Mouse (Mus musculus) midbrain, embryonic 11.5 days (tissue): ENCODE measurements around the gene Zfp93. TPM values are rescaled to one million over a fixed set of nuclear protein-coding genes. Genes with fewer than 3 reads are reported as not detected.

Experiments used
- ATAC-seq: fragments of 200-750 bp; cut with Nextera tagmentation; 2 replicates; pipeline ENCODE4 v1.8.0; 2017; ENCODE audit warnings: moderate TSS enrichment, moderate library complexity; ENCODE audit not compliant: low FRiP score
- DNase-seq: peaks from one replicate; pipeline ENCODE4 v3.0.0; 2015; ENCODE audit warnings: low spot score; ENCODE audit errors: missing footprints
- H3K27ac ChIP-seq: fragments of 300-500 bp; sonication (generic); 2 replicates; pipeline ENCODE4 v1.5.1; 2014; ENCODE audit warnings: low read depth, low read length
- H3K27me3 ChIP-seq: fragments of 300-500 bp; sonication (generic); 2 replicates; pipeline ENCODE4 v1.6.1; 2014; ENCODE audit warnings: mild to moderate bottlenecking, low read length, moderate library complexity, mixed read lengths; ENCODE audit not compliant: control insufficient read depth, insufficient read depth
- H3K36me3 ChIP-seq: fragments of 300-500 bp; sonication (generic); 2 replicates; pipeline ENCODE4 v1.6.1; 2014; ENCODE audit warnings: mild to moderate bottlenecking, low read length, moderate library complexity, mixed read lengths; ENCODE audit not compliant: control insufficient read depth, insufficient read depth
- H3K4me1 ChIP-seq: fragments of 300-500 bp; sonication (generic); 2 replicates; pipeline ENCODE4 v1.6.1; 2014; ENCODE audit warnings: low read length; ENCODE audit not compliant: control insufficient read depth, insufficient read depth
- H3K4me2 ChIP-seq: fragments of 300-500 bp; sonication (generic); 2 replicates; pipeline ENCODE4 v1.6.1; 2014; ENCODE audit warnings: mild to moderate bottlenecking, moderate library complexity
- H3K4me3 ChIP-seq: fragments of 300-500 bp; sonication (generic); 2 replicates; pipeline ENCODE4 v1.5.1; 2014; ENCODE audit warnings: low read depth, low read length
- H3K9ac ChIP-seq: fragments of 300-500 bp; sonication (generic); 2 replicates; pipeline ENCODE4 v1.6.1; 2014; ENCODE audit warnings: low read length
- H3K9me3 ChIP-seq: fragments of 300-500 bp; sonication (generic); 2 replicates; pipeline ENCODE4 v1.6.1; 2016; ENCODE audit warnings: low read length; ENCODE audit not compliant: control insufficient read depth
- WGBS: fragments of 180-500 bp; shearing (Covaris S2); extraction: QIAGEN DNeasy Blood & Tissue Kit; methylation state at CpG from one replicate; pipeline ENCODE4 v1.1.7; 2014; 5-methylcytosine and 5-hydroxymethylcytosine counted together
- polyA plus RNA-seq: library from polyadenylated mRNA; unstranded; fragments of >200 nt; fragmentation: Nextera tagmentation; extraction: Ambion mirVana; gene quantifications from 2 replicates; pipeline ENCODE4 v1.2.1, GENCODE M21; 2014

Gene Zfp93
- polyA plus RNA-seq, 1 experiment from 2014 or later: 8.8 TPM

DNA sequence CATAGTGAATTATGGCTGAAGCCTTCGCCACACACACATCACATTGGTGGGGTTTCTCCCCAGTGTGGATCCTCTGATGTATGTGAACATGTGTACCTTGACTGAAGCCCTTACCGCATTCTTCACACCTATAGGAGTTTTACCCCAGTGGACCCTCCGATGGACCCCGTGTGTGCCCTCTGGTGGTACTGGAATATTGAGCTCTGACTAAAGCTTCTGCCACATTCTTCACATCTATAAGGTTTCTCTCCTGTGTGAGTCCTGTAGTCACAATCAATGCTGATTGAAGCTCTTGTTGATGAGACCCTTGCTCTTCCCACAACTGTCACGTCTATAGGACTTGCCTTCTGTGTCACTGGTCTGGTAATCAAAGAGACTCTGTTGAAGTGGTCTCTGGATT is 17.4 kb downstream of the Zfp93 start:
- DNase-seq: peak; percentile 74
- Histone ChIP-seq H3K4me2 (no peak overlapping the region), H3K4me1 (no peaks in the 10 kb centered on the region), H3K9me3 (no peaks in the 10 kb centered on the region), H3K27ac (no peak overlapping the region), H3K4me3 (no peak overlapping the region), H3K27me3 (no peaks in the 10 kb centered on the region), H3K36me3 (peaks cover 23% of the 10 kb centered on the region), H3K9ac (no peak overlapping the region)
- 87% methylated on average over 5 of the region's 5 CpGs for WGBS
- no peak for ATAC-seq

DNA sequence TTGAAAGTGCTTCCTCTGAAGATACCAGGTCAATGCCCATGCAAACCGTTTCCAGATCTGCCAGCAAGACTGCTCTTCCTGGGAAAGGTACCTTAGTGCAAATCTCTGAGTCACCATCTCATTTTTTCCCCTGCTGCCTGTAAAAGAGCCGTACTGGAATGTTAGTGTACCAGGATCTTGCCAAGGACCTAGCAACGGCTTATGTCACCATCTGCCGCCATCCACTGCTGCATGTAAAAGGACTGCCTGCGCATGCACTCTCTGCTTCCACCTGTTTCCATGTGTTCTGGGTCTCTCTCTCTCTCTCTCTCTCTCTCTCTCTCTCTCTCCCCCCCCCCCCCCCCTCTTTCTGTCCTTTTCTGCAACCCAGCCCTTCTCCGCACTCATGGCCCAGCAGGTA is 18.3 kb downstream of the Zfp93 start:
- no peaks in the 10 kb centered on the region for H3K27me3 ChIP-seq
- H3K9ac ChIP-seq: no peak overlapping the region
- peaks cover 23% of the 10 kb centered on the region for H3K36me3 ChIP-seq
- no peak overlapping the region for H3K27ac ChIP-seq
- no peak overlapping the region for H3K4me2 ChIP-seq
- ATAC-seq: no peak
- H3K4me3 ChIP-seq: no peak overlapping the region
- whole genome bisulfite sequencing: 94% methylated on average over 6 of the region's 6 CpGs
- H3K4me1 ChIP-seq: no peaks in the 10 kb centered on the region
- H3K9me3 ChIP-seq: no peaks in the 10 kb centered on the region
- DNase-seq: no peak

DNA sequence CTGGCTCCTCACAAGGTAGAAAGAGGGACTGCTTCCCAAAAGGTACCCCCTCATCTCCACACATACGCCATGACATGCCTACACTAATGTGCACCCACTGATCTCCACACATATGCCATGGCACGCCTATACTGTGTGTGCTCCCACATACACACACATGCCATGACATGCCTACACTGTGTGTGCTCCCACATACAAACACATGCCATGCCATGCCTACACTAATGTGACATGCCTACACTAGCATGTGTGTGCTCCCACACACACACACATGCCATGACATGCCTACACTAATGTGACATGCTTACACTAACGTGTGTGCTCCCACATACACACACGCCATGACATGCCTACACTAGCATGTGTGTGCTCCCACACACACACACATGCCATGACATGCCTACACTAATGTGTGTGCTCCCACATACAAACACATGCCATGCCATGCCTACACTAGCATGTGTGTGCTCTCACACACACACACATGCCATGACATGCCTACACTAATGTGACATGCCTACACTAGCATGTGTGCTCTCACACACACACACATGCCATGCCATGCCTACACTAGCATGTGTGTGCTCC is 20.0 kb downstream of the Zfp93 start:
- Histone ChIP-seq H3K27me3 (no peaks in the 10 kb centered on the region), H3K4me2 (no peak overlapping the region), H3K9me3 (no peaks in the 10 kb centered on the region), H3K36me3 (peaks cover 29% of the 10 kb centered on the region), H3K9ac (no peak overlapping the region), H3K4me1 (no peaks in the 10 kb centered on the region), H3K27ac (no peak overlapping the region), H3K4me3 (no peak overlapping the region)
- DNase-seq: peak; percentile 44
- 95% methylated on average over 4 of the region's 4 CpGs for WGBS
- ATAC-seq: no peak

DNA sequence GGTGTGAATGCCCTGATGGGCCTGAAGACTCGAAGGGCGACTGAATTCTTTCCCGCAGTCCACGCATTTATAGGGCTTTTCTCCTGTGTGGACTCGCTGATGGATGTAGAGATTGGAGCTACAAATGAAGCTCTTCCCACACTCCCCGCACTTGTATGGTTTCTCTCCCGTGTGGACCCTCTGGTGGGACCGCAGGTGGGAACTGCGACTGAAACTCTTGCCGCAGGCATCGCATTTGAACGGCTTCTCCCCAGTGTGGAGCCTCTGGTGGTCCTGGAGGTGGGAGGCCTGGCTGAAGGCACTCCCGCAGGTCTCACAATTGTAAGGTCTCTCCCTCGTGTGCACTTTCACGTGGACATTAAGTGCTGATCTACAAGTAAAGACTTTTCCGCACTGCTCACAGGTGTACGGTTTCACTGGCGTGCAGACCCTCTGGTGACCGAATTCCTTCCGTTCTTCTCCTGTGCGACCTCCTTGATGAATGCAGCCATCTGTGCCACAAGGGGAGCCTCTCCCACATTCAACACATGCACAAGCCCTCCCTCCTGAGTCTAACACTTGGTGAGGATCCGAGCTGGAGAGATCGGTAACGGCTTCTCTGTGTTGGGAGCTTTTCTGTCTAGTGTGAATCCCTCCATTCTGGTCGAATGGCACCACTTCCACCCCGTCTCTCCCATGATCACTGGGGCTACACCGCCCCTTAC is 21.3 kb downstream of the Zfp93 start:
- Histone ChIP-seq H3K4me3 (no peak overlapping the region), H3K36me3 (peaks cover 37% of the 10 kb centered on the region), H3K27me3 (no peaks in the 10 kb centered on the region), H3K9ac (no peak overlapping the region), H3K9me3 (no peaks in the 10 kb centered on the region), H3K4me2 (no peak overlapping the region), H3K4me1 (no peaks in the 10 kb centered on the region), H3K27ac (no peak overlapping the region)
- no peak for ATAC-seq
- DNase-seq: peak; percentile 54
- 91% methylated on average over 27 of the region's 27 CpGs for WGBS

DNA sequence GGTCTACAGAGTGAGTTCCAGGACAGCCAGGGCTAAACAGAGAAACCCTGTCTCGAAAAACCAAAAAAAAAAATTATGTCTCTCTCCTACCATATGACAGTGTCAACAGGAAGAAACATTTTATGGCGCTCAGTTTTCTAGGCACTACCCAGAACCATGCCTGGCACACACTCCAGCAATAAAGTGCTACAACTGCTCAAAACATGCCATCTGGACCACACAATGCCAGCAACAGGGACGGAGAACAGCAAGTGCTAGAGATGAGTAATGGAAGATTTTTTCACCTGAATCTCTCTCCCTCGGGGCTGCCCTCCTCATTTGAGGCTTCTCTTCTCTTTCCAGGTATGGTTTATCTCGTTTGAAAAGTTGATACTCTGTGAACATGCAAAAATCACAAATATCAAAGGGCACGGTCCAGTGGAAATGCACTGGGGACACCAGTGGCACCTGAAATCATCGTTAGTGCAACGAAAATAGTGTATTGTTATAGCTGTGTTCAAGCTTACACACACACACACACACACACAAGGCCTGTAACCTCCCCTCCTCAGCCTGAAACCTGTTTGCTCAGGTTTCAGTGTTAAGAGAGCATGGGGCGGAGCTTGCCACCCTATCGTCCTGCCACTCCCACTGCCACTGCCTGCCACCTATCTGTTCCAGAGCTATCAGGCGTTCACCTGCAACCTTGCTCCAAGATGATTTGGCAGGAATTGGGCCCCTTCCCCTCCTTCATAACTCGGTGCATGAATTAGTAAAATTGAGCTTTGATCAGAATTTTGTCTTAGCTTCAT is 23.0 kb downstream of the Zfp93 start:
- no peak for ATAC-seq
- Histone ChIP-seq H3K4me2 (no peak overlapping the region), H3K4me1 (peaks cover 4% of the 10 kb centered on the region), H3K9me3 (no peaks in the 10 kb centered on the region), H3K27me3 (no peaks in the 10 kb centered on the region), H3K9ac (no peak overlapping the region), H3K4me3 (no peak overlapping the region), H3K27ac (no peak overlapping the region), H3K36me3 (peaks cover 39% of the 10 kb centered on the region)
- DNase-seq: peak; percentile 51
- WGBS: 87% methylated on average over 12 of the region's 12 CpGs

DNA sequence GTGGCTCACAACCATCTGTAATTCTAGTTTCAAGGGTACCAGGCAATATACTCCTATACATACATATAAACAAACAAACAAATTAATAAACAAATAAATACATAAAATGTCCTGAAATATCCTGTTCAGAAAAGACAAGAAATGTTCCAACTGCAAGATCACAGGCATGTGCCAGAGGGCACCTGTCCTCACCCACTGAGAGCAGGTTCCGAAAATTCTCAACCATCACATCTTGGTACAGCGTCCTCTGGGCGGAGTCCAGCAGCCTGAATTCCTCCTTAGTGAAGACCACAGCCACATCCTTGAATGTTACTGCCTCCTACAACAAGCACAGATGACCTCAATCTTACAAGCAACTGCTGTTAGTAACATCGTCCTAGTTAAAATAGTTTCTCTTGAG is 24.5 kb downstream of the Zfp93 start:
- H3K4me3 ChIP-seq: no peak overlapping the region
- WGBS: 95% methylated on average over 4 of the region's 4 CpGs
- peaks cover 5% of the 10 kb centered on the region for H3K4me1 ChIP-seq
- ATAC-seq (no peak), DNase-seq (peak; percentile 51)
- peaks cover 39% of the 10 kb centered on the region for H3K36me3 ChIP-seq
- H3K9me3 ChIP-seq: no peaks in the 10 kb centered on the region
- no peak overlapping the region for H3K9ac ChIP-seq
- no peak overlapping the region for H3K4me2 ChIP-seq
- H3K27me3 ChIP-seq: no peaks in the 10 kb centered on the region
- H3K27ac ChIP-seq: no peak overlapping the region

DNA sequence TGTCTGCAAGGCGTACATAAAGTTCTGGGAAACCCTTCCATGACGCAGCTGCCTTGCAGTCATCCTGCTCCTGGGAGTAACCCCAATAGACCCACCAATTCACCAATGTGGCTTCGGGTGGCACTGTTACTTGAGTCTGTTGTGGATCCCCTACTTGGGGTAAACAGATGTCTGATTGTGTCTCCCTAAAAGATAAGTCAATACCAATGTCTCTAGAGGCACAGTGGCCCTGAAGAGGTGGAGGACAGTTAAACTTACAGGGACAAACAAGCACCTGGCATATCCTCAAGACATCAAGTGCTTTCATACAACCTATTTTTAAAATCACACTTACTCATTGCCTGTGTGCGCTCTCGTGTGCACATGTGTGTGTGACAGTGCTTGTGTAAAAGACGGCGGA is 25.2 kb downstream of the Zfp93 start:
- 96% methylated on average over 7 of the region's 7 CpGs for WGBS
- peaks cover 11% of the 10 kb centered on the region for H3K4me1 ChIP-seq
- peaks cover 34% of the 10 kb centered on the region for H3K36me3 ChIP-seq
- no peak overlapping the region for H3K4me3 ChIP-seq
- H3K9me3 ChIP-seq: no peaks in the 10 kb centered on the region
- no peaks in the 10 kb centered on the region for H3K27me3 ChIP-seq
- ATAC-seq: no peak
- no peak for DNase-seq
- H3K9ac ChIP-seq: no peak overlapping the region
- H3K27ac ChIP-seq: no peak overlapping the region
- H3K4me2 ChIP-seq: no peak overlapping the region

DNA sequence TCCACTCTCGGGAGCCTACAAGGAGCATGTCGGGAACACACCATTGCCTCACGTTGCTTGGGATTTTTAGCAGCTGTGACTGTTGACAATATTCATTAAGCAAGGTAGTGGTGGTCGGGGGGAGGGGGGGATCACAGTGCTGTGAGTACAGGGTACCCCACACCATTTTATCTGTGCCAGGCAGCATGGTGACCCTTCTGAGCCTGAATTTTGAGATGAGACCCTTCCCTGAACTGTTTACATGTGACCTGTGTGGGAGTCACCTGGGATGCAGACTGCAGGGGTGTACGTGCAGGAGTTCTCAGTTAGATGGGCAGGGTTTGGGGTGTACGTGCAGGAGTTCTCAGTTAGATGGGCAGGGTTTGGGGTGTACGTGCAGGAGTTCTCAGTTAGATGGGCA is 26.2 kb downstream of the Zfp93 start:
- peak; percentile 21 for DNase-seq
- peaks cover 27% of the 10 kb centered on the region for H3K36me3 ChIP-seq

More for the DNA sequence above, 26.2 kb downstream of the Zfp93 start:
- H3K4me1 ChIP-seq: peaks cover 15% of the 10 kb centered on the region
- H3K4me2 ChIP-seq: no peak overlapping the region
- ATAC-seq: no peak
- no peak overlapping the region for H3K27ac ChIP-seq
- WGBS: 96% methylated on average over 6 of the region's 7 CpGs
- H3K9ac ChIP-seq: no peak overlapping the region
- no peaks in the 10 kb centered on the region for H3K9me3 ChIP-seq
- no peak overlapping the region for H3K4me3 ChIP-seq
- no peaks in the 10 kb centered on the region for H3K27me3 ChIP-seq
